Mouse (Mus musculus) megakaryocyte, embryonic 14.5 days (primary cell): ENCODE results near the gene Rab40c.

Experiments used
- FLI1 ChIP-seq: IDR thresholded peaks from 2 replicates; pipeline ENCODE4 v1.6.1; 2012; ENCODE audit warnings: low read length, inconsistent platforms, mixed read lengths
- GATA1 ChIP-seq: IDR thresholded peaks from 3 replicates; pipeline ENCODE4 v1.6.1; 2012; ENCODE audit warnings: mixed read lengths, low read length, inconsistent platforms, borderline replicate concordance

DNA sequence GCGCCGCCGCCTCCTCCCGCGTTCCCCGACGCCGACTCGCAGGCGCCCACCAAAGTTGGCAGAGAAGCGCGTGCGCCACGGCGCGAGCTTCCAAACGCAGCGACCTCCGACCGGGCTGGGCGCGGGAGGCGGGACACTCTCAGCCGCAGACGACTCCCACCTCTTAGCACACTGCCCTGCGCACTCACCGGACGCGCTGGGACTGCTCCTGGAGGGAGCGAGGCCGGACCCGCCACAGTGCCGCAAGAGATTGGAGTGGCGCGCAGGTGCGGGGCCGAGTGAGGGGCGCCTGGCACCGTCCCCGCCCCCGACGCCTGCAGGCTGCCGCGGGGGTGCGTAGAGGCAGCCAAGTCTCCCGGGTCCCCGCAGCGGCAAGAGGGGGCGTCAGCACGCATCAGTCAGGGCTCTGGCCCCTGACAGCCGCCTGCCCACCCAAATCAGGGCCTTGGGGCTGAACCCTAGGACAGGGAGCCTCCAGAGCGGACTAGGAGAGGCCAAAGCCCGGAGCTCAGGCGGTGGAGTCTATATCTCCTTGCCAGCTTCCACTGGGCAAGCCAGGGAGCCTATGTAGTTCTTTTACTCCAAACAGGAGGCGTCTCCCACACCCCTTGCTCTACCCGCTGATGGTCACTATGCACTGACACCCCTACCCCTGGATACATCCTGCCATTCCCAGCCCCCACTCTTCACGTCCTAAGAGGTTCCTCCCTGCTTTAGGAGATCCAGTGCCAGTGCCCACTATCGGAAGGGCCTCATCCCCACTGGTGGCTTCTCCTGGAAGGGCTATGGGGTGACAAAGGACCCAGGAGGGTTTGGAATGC is 32.5 kb upstream of the Rab40c start, which contains the start of gene A930017K11Rik:
- TF ChIP-seq FLI1: no peak
- no peak for TF ChIP-seq GATA1
